Mouse (Mus musculus): ENCODE measurements at regions not wholly inside any gene's neighbourhood (a gene's known extent, or its start where the extent isn't known, plus 50 kb on each side); places are given as distances from the start of the nearest gene placed in this dataset.

- no peak for DNase-seq
Measured at GRCm38 (mm10) chr12:71482619-71483018, 172.9 kb downstream of the Dact1 start.

GRCm38 (mm10) chr12:71483536-71484165 lies 174.0 kb downstream of the Dact1 start:
- DNase-seq, result no peak

DNA sequence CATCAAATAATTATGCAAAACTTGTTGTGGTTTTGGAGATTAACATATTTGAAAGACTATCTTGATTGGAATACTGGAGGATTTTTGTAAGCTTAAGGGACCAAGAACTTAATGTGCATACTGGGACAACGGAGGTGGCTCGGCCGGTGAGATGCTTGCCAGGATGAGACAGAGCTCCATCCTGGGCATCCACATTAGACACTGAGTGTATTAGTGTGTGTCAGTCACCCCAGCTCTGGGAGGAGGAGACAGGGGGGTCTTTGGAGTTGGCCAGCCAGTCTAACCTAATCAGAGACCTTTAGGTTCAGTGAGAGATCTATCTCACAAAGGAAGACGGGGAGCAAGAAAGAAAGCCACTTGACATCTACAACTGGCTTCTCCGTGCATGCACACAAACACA lies 174.6 kb downstream of the Dact1 start:
- DNase-seq, result no peak

GRCm38 (mm10) chr12:71486078-71486477 lies 176.4 kb downstream of the Dact1 start:
- no peak for DNase-seq

- no peak for DNase-seq
Measured at GRCm38 (mm10) chr12:71487591-71488435, 178.1 kb downstream of the Dact1 start.

- no peak for DNase-seq
Measured at GRCm38 (mm10) chr12:71489295-71489694, 179.6 kb downstream of the Dact1 start.

DNA sequence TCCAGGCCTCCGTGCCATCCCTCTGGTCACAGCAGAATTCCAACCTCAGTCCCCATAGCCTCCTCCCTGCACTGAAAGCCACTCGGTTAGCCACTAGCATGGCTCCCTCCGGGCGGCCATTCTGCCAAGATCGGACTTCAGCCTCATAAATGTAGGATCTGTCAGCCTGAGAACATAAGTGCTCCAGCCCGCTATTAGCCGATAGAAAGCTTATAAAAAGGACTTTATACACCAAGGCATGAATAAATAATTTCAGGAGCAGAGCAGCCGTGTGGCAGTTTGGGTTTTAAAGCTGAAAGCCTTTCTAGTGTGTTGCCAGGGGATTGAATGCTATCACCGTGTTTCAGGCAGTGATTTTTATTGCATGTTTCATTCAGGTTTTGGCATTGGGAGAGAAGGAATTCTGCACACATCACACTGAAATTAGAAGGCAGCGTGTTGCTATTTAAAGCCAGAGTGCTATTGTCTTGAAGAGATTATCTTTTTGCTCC lies 185.2 kb downstream of the Dact1 start:
- DNase-seq, result peak; percentile 10

DNA sequence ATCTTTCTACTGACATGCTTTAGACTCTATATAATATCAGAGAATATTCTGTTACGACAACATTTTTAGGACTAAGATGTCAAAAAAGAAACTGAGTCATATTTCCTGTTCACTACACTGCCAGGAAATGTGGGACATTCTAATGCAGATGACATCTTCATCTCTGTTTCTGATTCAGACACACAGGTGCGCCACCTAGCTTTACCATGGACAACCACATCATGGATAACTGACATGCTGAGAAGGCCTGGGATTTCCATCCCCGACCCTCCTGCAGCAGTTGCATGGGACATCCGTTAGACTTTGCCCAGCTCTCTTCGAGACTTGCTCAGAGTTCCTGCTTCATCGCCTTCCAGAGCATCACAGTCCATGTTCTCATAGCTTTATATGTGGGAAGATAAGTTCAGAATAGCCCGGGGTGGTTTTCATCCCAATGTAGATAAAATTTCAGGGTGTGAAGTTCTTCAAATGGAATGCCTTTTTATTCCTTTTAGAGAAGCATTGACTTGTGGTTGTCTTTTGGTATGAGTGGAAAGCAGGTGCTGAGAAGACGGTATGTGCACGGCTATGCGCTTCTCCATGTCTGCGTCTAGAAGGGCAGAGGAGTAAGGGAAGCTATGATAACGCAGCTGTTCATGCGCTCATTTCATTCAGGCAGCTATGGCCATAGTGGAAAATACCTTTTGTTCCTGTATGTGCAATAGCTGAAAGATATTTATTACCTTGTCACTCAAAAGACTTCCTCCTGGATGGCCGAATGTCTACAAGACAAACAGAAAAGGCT lies 188.8 kb downstream of the Dact1 start:
- no peak for DNase-seq

DNA sequence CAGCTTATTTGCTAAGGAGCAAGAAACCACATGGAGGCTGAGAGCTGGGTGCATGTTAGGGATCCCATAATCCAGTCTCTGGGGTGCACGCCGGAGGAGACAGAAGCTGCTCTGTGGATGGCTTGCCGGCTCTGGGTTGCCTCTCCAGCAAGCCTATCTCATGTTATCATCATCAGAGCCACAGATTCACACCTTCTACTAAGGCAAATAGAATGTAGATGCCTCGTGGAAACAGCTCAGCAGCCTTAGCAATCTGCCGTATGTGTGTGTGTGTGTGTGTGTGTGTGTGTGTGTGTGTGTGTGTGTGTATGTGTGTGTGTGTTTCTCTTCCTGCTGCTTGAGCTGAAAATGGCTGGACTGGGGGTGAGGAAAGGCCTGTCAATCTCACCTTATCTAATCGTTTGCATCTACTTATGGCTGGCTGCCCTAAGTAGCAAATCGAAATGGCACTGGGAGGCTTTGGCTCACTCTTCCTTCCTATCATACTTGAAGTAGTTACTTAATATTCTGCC lies 191.7 kb downstream of the Dact1 start:
- no peak for DNase-seq

- no peak for DNase-seq
Measured at GRCm38 (mm10) chr12:71503265-71503664, 193.6 kb downstream of the Dact1 start.

DNA sequence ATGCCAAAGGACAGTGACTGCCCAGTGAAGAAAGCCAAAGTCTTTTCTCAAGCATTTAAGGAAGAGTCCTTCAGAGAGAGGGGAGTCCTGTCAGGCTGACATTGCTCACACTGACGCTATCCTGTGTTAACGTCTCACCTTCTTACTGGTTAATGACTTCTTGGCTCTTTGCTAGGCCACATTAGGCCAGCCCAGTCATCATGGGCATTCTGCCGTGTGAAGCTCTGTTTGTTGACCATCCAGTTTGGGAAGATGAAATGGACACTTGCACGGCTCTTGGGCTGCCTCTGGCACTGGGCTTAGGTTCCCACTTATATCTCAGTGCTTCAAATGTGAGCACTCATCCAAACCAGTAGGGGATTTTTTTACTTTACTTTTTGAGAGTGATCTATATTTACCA lies 196.5 kb downstream of the Dact1 start:
- no peak for DNase-seq

DNA sequence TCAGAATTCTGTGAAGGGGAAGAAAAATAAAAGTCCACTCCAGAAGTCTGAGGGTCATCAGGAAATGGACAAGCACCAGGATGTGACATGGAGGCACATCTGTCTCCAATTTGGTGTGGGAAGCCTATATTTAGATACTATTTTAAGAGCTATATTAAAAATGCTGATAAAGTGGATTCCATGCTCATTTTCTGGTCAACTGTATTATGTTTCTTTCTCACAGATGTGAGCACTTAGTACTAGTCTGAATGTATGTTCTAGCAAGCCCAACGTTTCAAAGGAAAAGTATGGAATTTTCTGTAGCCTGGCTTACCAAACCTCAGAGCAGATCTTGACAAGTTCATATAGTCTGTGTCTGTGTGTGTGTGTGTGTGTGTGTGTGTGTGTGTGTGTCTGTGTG lies 197.0 kb downstream of the Dact1 start:
- DNase-seq, result no peak

- no peak for DNase-seq
Measured at GRCm38 (mm10) chr12:71512915-71513612, 203.4 kb downstream of the Dact1 start.

DNA sequence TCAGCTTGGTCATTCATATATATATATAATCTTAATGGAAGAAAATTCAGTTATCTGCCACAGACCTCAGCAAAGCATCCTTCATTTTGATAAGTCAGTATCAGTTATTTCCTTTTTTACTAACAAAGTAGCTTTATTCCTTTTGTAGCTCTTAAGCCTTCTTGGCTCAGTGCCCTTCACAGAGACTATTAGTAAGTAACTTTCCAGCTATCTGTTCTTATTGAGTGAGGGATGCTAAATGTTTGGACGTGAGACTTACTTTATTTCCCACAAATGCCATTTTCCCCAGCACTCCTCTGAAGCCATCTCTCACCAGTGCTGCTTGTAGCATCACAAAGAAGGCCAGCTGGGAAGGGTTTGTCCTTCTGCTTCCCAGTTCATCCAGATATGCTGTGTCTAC lies 209.8 kb downstream of the Dact1 start:
- DNase-seq, result no peak

GRCm38 (mm10) chr12:71521936-71522335 lies 212.3 kb downstream of the Dact1 start:
- DNase-seq, result no peak

DNA sequence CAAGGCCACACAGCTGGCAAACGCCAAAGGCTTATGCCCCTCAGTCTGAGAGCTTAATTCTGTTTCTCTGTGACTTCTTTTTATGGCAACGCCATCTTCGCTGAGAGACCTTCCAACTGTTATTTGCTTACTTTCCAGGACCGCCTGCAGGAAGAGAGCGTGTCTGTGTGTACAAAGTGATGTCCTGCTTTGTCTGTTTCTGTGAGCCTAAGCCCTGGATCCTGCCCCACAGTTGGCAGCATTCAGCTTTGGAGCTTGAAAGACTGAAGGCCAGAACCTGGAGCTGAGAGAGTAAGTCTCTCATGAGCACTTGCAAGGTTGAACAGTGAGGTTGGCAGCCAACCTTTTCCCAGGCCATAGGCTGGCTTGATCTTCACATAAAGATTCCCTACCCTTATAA lies 212.8 kb downstream of the Dact1 start:
- DNase-seq, result no peak

GRCm38 (mm10) chr12:71524156-71524555 lies 214.5 kb downstream of the Dact1 start:
- DNase-seq, result no peak

DNA sequence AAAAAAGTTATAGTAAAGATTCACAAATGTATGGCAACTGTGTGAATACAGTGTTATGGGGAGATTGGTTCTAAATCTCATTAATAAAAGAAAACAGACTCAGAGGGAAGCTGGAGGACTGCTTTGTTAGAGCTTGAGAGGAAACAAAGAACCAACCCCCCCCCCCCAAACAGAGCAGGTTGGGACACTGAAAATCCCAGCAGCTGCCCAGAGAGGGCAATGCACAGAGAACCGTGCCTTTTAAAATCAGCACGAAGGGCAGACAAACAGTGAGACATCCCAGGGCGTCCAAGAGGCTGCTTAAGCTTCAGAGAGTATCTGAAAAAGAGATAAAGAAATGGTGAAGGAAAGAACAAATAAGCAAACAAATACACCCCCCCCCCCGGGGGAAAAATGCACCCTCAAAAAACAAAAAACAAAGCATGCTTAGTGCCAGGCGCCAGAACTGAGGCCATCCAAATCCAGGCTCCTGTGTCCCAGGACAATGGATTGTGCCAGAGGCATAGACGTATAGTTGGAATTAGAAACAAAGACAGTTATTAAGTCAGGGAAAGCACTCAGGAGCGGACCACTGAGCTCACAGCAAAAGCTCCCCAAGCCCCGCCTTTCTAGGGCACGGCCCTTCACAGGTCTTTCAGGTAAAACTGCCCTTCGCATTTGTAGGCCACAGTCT lies 215.7 kb downstream of the Dact1 start:
- DNase-seq, result no peak

- no peak for DNase-seq
Measured at GRCm38 (mm10) chr12:71526623-71527022, 216.9 kb downstream of the Dact1 start.

DNA sequence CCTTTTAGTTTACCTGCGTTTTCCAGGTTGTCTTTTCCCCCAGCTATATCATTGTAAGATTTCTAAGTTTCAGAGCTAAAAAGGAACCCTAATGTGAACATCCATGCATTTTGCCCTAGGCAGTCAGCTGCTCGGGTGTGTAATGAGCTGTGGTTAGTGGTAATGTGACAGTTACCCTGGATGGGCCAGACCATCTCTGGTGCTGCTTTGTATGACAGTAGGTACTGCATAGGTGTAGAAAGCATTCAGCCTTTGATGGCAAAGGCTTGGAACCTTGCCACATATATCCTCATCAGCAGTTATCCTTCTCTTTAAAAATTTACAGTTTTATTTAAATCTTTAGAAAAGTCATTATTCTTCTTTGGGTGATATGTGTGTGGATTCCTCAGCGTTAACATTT lies 222.5 kb downstream of the Dact1 start:
- DNase-seq, result no peak

DNA sequence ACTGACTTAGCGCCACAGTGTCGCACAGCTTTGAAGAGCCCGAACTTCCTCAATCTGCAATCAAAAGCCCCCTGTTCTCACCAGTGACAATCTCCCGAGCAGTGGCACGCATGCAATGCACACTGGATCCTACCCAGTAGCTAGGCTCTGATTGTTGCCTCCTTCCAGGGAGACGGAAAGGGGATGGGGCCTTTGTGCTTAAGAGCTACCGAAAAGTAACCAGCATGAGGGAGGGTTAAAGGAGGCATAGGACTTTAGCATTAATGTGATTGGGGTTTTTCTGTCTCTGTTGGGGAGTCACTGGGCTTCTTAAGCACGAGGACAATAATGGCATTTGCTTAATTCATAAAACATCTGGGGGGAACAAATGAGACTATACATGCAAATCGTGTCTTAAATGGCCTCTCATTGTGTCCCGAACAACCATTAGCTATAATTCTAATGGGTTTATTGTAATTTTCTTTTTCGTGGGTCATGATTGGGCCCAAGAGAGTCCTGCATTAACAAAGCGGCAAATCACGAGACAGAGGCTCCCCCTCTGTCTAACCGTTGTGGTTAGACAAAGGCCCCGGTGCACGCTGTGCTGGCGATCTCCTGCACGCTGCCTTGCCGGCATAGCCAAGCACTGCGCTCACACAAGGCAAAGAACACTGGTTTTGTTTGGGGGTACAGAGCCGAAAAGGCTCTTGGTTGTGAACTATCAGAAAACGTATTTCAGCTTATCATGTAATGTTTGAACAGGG lies 223.2 kb downstream of the Dact1 start:
- no peak for DNase-seq

Data from cerebellum, adult 8-10 months (tissue).